Mouse (Mus musculus): ENCODE results near the gene Amotl2. TPM values are rescaled to one million over a fixed set of nuclear protein-coding genes. Genes with fewer than 3 reads are reported as not detected.
A peak's percentile ranks its signal among the peaks of the same experiment; 100 is the strongest.

Amotl2 gene
- polyA plus RNA-seq, 1 experiment: 17.8 TPM

DNA sequence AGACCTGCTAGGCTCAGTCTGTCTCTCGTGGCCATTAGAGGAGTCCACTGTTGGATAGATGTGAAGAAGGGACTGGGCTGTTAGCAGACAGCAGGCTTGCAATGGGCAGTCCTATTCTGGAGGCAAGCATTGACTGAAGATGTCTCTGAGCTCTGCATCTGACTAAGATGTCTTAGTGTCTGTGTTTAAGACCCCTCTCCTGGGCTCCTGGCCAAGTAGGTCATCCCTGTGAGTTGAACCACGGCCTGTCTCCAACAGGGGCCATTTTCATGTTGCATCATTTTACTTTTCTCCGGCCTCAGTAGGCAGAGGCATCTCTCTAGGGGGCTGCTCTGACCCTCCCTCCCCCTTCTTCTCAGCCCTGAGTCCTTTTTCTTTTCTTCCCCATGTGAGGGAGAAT, 52.8 kb downstream of the Amotl2 start:
- peaks cover 8% of the 10 kb centered on the region; the same call in 1 of the 2 replicates for H3K9me3 ChIP-seq
- peaks cover 34% of the 10 kb centered on the region for H3K27me3 ChIP-seq (replicated peaks)
- H3K4me1 ChIP-seq: peaks cover 15% of the 10 kb centered on the region
- TF ChIP-seq FLI1 (IDR thresholded peaks at IDR 0.05; ENCODE audit: low read length) (no peak), GATA1 (IDR thresholded peaks at IDR 0.05; ENCODE audit: borderline replicate concordance, low read length) (no peak)
- H3K4me3 ChIP-seq (replicated peaks): no peak overlapping the region
- H3K36me3 ChIP-seq (replicated peaks; ENCODE audit: low read length): no peaks in the 10 kb centered on the region

DNA sequence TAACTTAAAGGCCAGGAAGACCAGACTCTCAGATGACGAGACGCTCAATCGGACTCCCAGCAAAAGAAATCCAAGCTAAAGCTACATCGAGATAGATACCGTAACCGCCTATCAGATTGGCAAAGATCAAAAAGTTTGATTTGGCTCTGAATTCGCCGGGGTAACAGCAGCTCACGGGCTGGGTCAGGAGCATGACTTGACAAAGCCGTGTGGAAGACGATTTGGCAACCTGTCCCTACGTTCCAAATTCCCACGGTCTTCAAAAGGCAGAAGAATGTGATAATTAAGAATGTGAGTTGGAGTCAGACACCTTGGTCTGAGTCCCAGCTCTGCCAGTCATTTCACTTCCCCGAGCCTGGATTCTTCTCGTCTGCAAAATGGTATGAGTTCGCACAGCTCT, 53.7 kb downstream of the Amotl2 start:
- H3K4me1 ChIP-seq: peaks cover 15% of the 10 kb centered on the region
- peaks cover 36% of the 10 kb centered on the region for H3K27me3 ChIP-seq (replicated peaks)
- no peak overlapping the region for H3K4me3 ChIP-seq (replicated peaks)
- peaks cover 8% of the 10 kb centered on the region; the same call in 1 of the 2 replicates for H3K9me3 ChIP-seq
- TF ChIP-seq FLI1 (IDR thresholded peaks at IDR 0.05; ENCODE audit: low read length) (no peak), GATA1 (IDR thresholded peaks at IDR 0.05; ENCODE audit: borderline replicate concordance, low read length) (no peak)
- no peaks in the 10 kb centered on the region for H3K36me3 ChIP-seq (replicated peaks; ENCODE audit: low read length)

DNA sequence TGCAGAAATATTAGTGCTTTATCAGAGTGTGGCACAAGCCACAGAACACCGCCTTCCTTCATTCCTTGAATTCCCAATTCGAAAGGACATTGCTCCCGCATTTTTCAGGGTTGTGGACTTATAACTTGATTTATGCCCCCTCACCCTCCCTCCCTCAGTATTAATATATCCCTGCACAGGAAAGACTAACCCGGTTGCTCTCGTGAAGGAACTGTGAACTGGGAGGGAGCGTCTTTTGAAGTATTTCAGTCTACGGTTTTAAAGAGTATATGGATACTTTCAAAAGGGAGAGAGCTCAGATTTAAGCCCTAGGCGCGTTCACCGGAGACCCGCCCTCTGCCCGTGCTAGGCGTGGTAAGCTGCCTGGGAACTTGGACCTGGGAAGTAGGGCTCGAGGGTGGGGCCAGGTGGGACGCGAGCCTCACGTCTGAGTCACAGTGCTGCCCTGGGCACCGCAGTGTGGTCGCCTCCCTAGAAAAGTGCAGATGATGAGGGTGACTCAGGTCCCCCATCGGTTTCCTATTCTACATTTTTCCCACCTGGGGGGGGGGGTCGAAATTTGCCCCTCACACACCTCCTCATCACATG, 54.9 kb downstream of the Amotl2 start:
- H3K9me3 ChIP-seq: peaks cover 8% of the 10 kb centered on the region; the same call in 1 of the 2 replicates
- H3K4me3 ChIP-seq (replicated peaks): peak overlapping the region; percentile 23
- H3K4me1 ChIP-seq: peaks cover 18% of the 10 kb centered on the region
- no peak for TF ChIP-seq GATA1 (IDR thresholded peaks at IDR 0.05; ENCODE audit: borderline replicate concordance, low read length)
- no peak for TF ChIP-seq FLI1 (IDR thresholded peaks at IDR 0.05; ENCODE audit: low read length)
- no peaks in the 10 kb centered on the region for H3K36me3 ChIP-seq (replicated peaks; ENCODE audit: low read length)
- peaks cover 44% of the 10 kb centered on the region for H3K27me3 ChIP-seq (replicated peaks)

DNA sequence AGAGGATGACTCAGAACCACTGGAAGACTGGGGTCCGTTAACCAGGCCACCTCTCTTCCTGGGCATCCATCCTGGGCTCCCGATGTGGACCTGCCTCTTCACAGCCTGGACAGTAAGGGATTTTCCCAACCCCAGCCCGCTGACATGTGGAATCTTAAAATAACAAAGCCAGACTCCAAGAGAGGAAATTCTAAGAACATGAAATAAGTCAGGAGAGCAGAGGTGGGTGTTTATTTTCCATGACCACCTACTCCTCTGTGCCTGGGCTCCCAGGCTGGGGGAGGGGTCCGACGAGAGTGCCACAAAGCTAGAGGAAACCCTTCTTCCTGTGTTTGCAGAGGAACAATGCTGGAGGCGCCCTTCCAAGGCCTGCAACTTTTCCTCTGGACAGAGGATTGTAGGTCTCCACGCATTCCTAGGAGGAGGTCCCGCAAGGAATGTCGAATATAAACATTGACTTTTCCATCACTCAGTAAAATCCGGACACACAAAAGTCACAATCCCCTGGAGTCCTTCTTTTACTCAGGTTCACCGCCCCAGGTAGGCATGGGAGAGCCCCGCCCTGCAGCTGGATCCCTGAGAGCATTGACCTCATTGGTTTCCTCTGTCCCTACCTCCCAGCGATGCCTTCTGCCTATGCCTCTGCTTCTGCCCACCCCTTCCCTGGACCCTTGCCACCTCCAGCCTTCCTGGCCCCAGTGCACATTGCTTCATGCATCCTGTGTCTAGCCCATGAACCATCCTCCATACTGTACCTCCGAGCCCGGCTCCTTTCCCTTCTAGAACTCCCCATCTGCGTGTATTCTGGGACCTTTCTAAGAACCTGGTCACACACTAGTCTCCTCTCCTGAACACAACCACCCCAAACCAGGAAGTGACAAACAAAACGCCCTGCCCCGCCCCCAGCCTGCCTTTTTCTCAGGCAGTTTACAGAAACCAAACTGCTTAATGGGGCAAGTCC, 61.4 kb downstream of the Amotl2 start:
- TF ChIP-seq GATA1 (IDR thresholded peaks at IDR 0.05; ENCODE audit: borderline replicate concordance, low read length) (no peak), FLI1 (IDR thresholded peaks at IDR 0.05; ENCODE audit: low read length) (no peak)
- Histone ChIP-seq H3K36me3 (replicated peaks; ENCODE audit: low read length) (no peaks in the 10 kb centered on the region), H3K4me3 (replicated peaks) (peak overlapping the region; percentile 82), H3K4me1 (peaks cover 42% of the 10 kb centered on the region), H3K27me3 (replicated peaks) (peaks cover 58% of the 10 kb centered on the region), H3K9me3 (peaks cover 4% of the 10 kb centered on the region; the same call in 1 of the 2 replicates)

DNA sequence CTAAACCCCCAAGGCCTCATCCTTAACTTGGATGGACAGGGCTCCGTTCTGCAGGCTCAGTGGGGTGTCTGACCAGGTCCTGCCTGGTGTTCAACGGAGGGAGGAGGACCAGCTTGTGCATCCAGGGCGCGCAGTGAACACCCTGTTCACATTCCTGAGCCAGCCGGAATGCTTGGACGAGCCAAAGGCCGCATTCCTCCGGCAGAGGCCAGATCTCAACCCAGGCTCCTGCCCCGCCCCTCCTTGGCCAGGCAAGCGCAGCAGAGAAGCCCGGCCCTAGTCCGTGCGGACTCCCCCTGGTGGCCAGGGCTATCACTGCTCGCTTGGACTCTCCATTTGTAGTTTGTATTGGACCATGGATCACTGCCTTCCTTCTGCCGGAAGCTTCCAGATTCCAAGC, 63.0 kb downstream of the Amotl2 start:
- H3K4me3 ChIP-seq (replicated peaks): peak overlapping the region; percentile 84
- H3K4me1 ChIP-seq: peaks cover 54% of the 10 kb centered on the region
- no peaks in the 10 kb centered on the region for H3K36me3 ChIP-seq (replicated peaks; ENCODE audit: low read length)
- peaks cover 64% of the 10 kb centered on the region for H3K27me3 ChIP-seq (replicated peaks)
- no peaks in the 10 kb centered on the region for H3K9me3 ChIP-seq
- TF ChIP-seq FLI1 (IDR thresholded peaks at IDR 0.05; ENCODE audit: low read length): no peak
- no peak for TF ChIP-seq GATA1 (IDR thresholded peaks at IDR 0.05; ENCODE audit: borderline replicate concordance, low read length)

Other genes starting within 250 kb of the Amotl2 start
- 0.45 TPM in 1 of 2 replicates, not detected in the other for gene Ky, start 210.9 kb upstream of the Amotl2 start, polyA plus RNA-seq (2012; ENCODE audit: insufficient read depth, low replicate concordance)
- gene Anapc13, start 90.4 kb upstream of the Amotl2 start, polyA plus RNA-seq (2012; ENCODE audit: insufficient read depth, low replicate concordance): 17.1 and 27.3 TPM in 2 replicates
- 16.3 and 47.6 TPM in 2 replicates for gene Cep63, start 90.1 kb upstream of the Amotl2 start, polyA plus RNA-seq (2012; ENCODE audit: insufficient read depth, low replicate concordance)
- 2.4 TPM in 1 of 2 replicates, not detected in the other for gene Ryk, start 118.2 kb downstream of the Amotl2 start, polyA plus RNA-seq (2012; ENCODE audit: insufficient read depth, low replicate concordance)

Data from megakaryocyte, embryonic 14.5 days (primary cell).